Comparison of ENCODE assay signal across 19 mouse cellular contexts in the genomic region with DNA sequence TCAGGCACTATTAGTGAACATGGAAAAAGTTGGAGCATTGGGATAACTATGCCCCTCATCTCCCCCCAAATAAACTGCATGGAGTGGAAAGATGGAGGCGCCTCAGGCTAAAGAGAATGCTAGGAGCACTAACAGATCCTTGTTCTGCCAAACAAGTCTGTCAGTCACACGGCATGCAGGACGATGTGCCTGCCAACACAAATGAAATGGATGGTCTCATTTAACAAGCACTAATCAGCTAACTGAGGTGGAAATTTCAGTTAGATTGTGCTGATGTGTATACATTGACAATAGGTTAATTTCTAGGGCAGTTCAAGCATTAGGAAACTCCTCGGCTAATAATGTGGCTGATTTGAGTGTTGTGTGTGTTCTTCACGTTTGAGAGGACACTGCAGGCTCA.
DNase-seq lines count a peak whose midpoint lies in the region; ATAC-seq lines count a peak whose summit lies in the region.
"Had no signal": no experiment of that assay in that cellular context is flagged by ENCODE, and none has a peak within 500 bp of the region (broad histone marks: within the 10 kb centered on the region; RNA-seq: fewer than 3 reads in every experiment).

No protein-coding gene starts in this region.

- no peak overlapping the region for H3K27ac ChIP-seq in embryonic facial prominence, embryonic 14.5 days (replicated peaks; ENCODE audit: low read depth, low read length)
- H3K27ac ChIP-seq in embryonic facial prominence, embryonic 10.5 days (replicated peaks): no peak overlapping the region
- no peak overlapping the region for H3K27ac ChIP-seq in forebrain, embryonic 14.5 days (ENCODE audit: low read depth, low read length)
- H3K27ac ChIP-seq: embryonic facial prominence, embryonic 12.5 days; hindbrain, embryonic 10.5 days; hindbrain, embryonic 14.5 days; intestine, embryonic 15.5 days had no signal

- no peaks in the 10 kb centered on the region for H3K36me3 ChIP-seq in embryonic facial prominence, embryonic 14.5 days (ENCODE audit: control insufficient read depth, insufficient read depth, low read length)
- H3K36me3 ChIP-seq in embryonic facial prominence, embryonic 10.5 days (replicated peaks): no peaks in the 10 kb centered on the region
- H3K36me3 ChIP-seq in forebrain, embryonic 14.5 days (ENCODE audit: control insufficient read depth, insufficient read depth, low read length): no peaks in the 10 kb centered on the region
- H3K36me3 ChIP-seq: embryonic facial prominence, embryonic 12.5 days; heart, embryonic 12.5 days; hindbrain, embryonic 10.5 days; intestine, embryonic 15.5 days had no signal

- no peaks in the 10 kb centered on the region for H3K9me3 ChIP-seq in embryonic facial prominence, embryonic 14.5 days (ENCODE audit: control insufficient read depth, low read length)
- H3K9me3 ChIP-seq in embryonic facial prominence, embryonic 10.5 days: no peaks in the 10 kb centered on the region
- H3K9me3 ChIP-seq in forebrain, embryonic 14.5 days (replicated peaks; ENCODE audit: control insufficient read depth, low read length): no peaks in the 10 kb centered on the region
- H3K9me3 ChIP-seq: embryonic facial prominence, embryonic 12.5 days; heart, embryonic 12.5 days; hindbrain, embryonic 10.5 days; intestine, embryonic 15.5 days had no signal

- DNase-seq in embryonic facial prominence, embryonic 14.5 days (ENCODE audit: low spot score): peak; percentile 39
- no peak for DNase-seq in embryonic facial prominence, embryonic 10.5 days (ENCODE audit: low spot score)
- peak; percentile 12 for DNase-seq in Muller cell, postnatal 12 days (ENCODE audit: inconsistent ontology term)
- peak; percentile 83 for DNase-seq in forebrain, embryonic 14.5 days (ENCODE audit: low spot score)
- DNase-seq in retina, postnatal 1 day: peak; percentile 90
- DNase-seq in heart, adult 11 months: no peak
- DNase-seq in left cerebral cortex, adult 9 months (ENCODE audit: low spot score in 2 of 2): no peak
- DNase-seq: adrenal gland, postnatal 14 days; cerebellum, adult 18-20 months; cerebellum, adult 9-11 months; embryo, embryonic 11 days; gastrocnemius, postnatal 14 days had no signal

- no peak overlapping the region for H3K4me2 ChIP-seq in embryonic facial prominence, embryonic 14.5 days (ENCODE audit: low read depth, low read length)
- no peak overlapping the region for H3K4me2 ChIP-seq in forebrain, embryonic 14.5 days (ENCODE audit: low read length)
- H3K4me2 ChIP-seq: embryonic facial prominence, embryonic 12.5 days; heart, embryonic 12.5 days; hindbrain, embryonic 14.5 days; intestine, embryonic 15.5 days had no signal

- ATAC-seq in embryonic facial prominence, embryonic 14.5 days (ENCODE audit: low read depth): no peak
- peak; percentile 90 for ATAC-seq in forebrain, embryonic 14.5 days
- ATAC-seq: activated CD4-positive, CD25-positive, alpha-beta regulatory T cell, adult 4 months; intestine, embryonic 15.5 days; Patski had no signal

- no peak overlapping the region for H3K9ac ChIP-seq in embryonic facial prominence, embryonic 14.5 days (ENCODE audit: low read depth, low read length)
- no peak overlapping the region for H3K9ac ChIP-seq in forebrain, embryonic 14.5 days (ENCODE audit: low read length)
- H3K9ac ChIP-seq: embryonic facial prominence, embryonic 12.5 days; heart, embryonic 12.5 days; hindbrain, embryonic 14.5 days; intestine, embryonic 15.5 days had no signal

- 40% methylated on average over 5 of the region's 5 CpGs for WGBS in embryonic facial prominence, embryonic 14.5 days
- WGBS in embryonic facial prominence, embryonic 10.5 days: 46% methylated on average over 5 of the region's 5 CpGs
- 7% methylated on average over 5 of the region's 5 CpGs for WGBS in forebrain, embryonic 14.5 days

- H3K4me3 ChIP-seq in embryonic facial prominence, embryonic 14.5 days (ENCODE audit: low read depth, low read length): no peak overlapping the region
- no peak overlapping the region for H3K4me3 ChIP-seq in embryonic facial prominence, embryonic 10.5 days
- H3K4me3 ChIP-seq in forebrain, embryonic 14.5 days (ENCODE audit: low read depth, low read length): no peak overlapping the region
- H3K4me3 ChIP-seq: embryonic facial prominence, embryonic 12.5 days; heart, embryonic 12.5 days; hindbrain, embryonic 10.5 days; intestine, embryonic 15.5 days had no signal

- no peaks in the 10 kb centered on the region for H3K27me3 ChIP-seq in embryonic facial prominence, embryonic 14.5 days (replicated peaks; ENCODE audit: control insufficient read depth, insufficient read depth, low read length)
- H3K27me3 ChIP-seq in embryonic facial prominence, embryonic 10.5 days (replicated peaks; ENCODE audit: low read depth, poor library complexity, severe bottlenecking): no peaks in the 10 kb centered on the region
- H3K27me3 ChIP-seq in forebrain, embryonic 14.5 days (replicated peaks; ENCODE audit: control insufficient read depth, insufficient read depth, low read length): no peaks in the 10 kb centered on the region
- H3K27me3 ChIP-seq: embryonic facial prominence, embryonic 12.5 days; heart, embryonic 12.5 days; intestine, embryonic 15.5 days had no signal

- no peaks in the 10 kb centered on the region for H3K4me1 ChIP-seq in embryonic facial prominence, embryonic 14.5 days (ENCODE audit: control insufficient read depth, insufficient read depth, low read length)
- H3K4me1 ChIP-seq in embryonic facial prominence, embryonic 10.5 days: peaks cover 4% of the 10 kb centered on the region; the same call in 1 of the 2 replicates
- peaks cover 4% of the 10 kb centered on the region for H3K4me1 ChIP-seq in forebrain, embryonic 14.5 days (ENCODE audit: control insufficient read depth, insufficient read depth, low read length)
- H3K4me1 ChIP-seq: embryonic facial prominence, embryonic 12.5 days; heart, embryonic 12.5 days; intestine, embryonic 15.5 days had no signal

Comparison
In these comparisons a context has a peak if more than half of its experiments do, and no peak if none do; other contexts are left out.
1. DNase-seq: peak in embryonic facial prominence, embryonic 14.5 days (single experiment), Muller cell, postnatal 12 days (single experiment), forebrain, embryonic 14.5 days (single experiment) and retina, postnatal 1 day (single experiment); none in embryonic facial prominence, embryonic 10.5 days (single experiment), heart, adult 11 months (single experiment) and left cerebral cortex, adult 9 months (0 of 2).